Mouse (Mus musculus) intestine, embryonic 15.5 days (tissue): ENCODE results near the gene Klkb1. TPM values are rescaled to one million over a fixed set of nuclear protein-coding genes. Genes with fewer than 3 reads are reported as not detected.

Experiments
- ATAC-seq: fragments of 200-750 bp; cut with Nextera tagmentation; 2 replicates; pipeline ENCODE4 v1.8.0; 2017; ENCODE audit warnings: moderate TSS enrichment, moderate library complexity
- H3K27ac ChIP-seq: fragments of 300-500 bp; sonication (generic); 2 replicates; pipeline ENCODE4 v1.5.1; 2015; ENCODE audit warnings: mild to moderate bottlenecking, inconsistent platforms
- H3K27me3 ChIP-seq: fragments of 300-500 bp; sonication (generic); replicated peaks from 2 replicates; pipeline ENCODE4 v1.6.1; 2015; ENCODE audit warnings: inconsistent platforms
- H3K36me3 ChIP-seq: fragments of 300-500 bp; sonication (generic); 2 replicates; pipeline ENCODE4 v1.6.1; 2015; ENCODE audit warnings: inconsistent platforms
- H3K4me1 ChIP-seq: fragments of 300-500 bp; sonication (generic); replicated peaks from 2 replicates; pipeline ENCODE4 v1.6.1; 2015; ENCODE audit warnings: inconsistent platforms
- H3K4me2 ChIP-seq: fragments of 300-500 bp; sonication (generic); replicated peaks from 2 replicates; pipeline ENCODE4 v1.6.1; 2015; ENCODE audit warnings: mild to moderate bottlenecking, inconsistent platforms
- H3K4me3 ChIP-seq: fragments of 300-500 bp; sonication (generic); replicated peaks from 2 replicates; pipeline ENCODE4 v1.5.1; 2015; ENCODE audit warnings: inconsistent platforms
- H3K9ac ChIP-seq: fragments of 300-500 bp; sonication (generic); 2 replicates; pipeline ENCODE4 v1.6.1; 2015; ENCODE audit warnings: inconsistent platforms
- H3K9me3 ChIP-seq: fragments of 300-500 bp; sonication (generic); 2 replicates; pipeline ENCODE4 v1.6.1; 2016; ENCODE audit warnings: inconsistent platforms
- WGBS: fragments of 180-500 bp; shearing (Covaris S2); methylation state at CpG from one replicate; pipeline ENCODE4 v1.1.7; 2015; 5-methylcytosine and 5-hydroxymethylcytosine counted together
- polyA plus RNA-seq: library from polyadenylated mRNA; unstranded; fragments of >200 nt; fragmentation: Nextera tagmentation; extraction: Ambion mirVana; gene quantifications from 2 replicates; pipeline ENCODE4 v1.2.1, GENCODE M21; 2015

The Klkb1 gene
- polyA plus RNA-seq, 1 experiment from 2014 or later, result 0.08 TPM

DNA sequence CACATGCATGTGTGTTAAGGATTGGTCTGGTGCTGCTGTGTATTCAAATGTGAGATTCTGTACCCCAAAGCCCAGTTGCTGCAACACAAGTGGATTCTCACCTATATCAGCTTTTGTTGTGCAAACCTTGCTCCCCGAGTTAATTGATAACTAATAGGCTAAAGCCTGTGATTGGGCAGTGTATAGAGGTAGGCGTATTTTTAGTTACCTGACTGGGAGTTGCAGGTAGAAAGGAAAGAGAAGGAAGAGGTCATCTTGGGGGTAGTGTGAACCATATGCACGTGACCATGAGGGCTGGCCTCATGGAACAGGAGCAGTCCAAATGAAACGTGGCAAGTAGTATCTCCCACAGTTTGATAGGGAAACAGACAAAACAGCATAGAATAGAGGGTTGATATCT lies 29.7 kb downstream of the Klkb1 start:
- H3K9ac ChIP-seq, result no peak overlapping the region
- no peaks in the 10 kb centered on the region for H3K9me3 ChIP-seq
- no peak overlapping the region for H3K27ac ChIP-seq
- H3K36me3 ChIP-seq, result no peaks in the 10 kb centered on the region
- no peak overlapping the region for H3K4me3 ChIP-seq
- H3K4me2 ChIP-seq, result no peak overlapping the region
- no peaks in the 10 kb centered on the region for H3K27me3 ChIP-seq
- no peaks in the 10 kb centered on the region for H3K4me1 ChIP-seq
- 71% methylated on average over 4 of the region's 4 CpGs for WGBS
- ATAC-seq, result peak; percentile 80

DNA sequence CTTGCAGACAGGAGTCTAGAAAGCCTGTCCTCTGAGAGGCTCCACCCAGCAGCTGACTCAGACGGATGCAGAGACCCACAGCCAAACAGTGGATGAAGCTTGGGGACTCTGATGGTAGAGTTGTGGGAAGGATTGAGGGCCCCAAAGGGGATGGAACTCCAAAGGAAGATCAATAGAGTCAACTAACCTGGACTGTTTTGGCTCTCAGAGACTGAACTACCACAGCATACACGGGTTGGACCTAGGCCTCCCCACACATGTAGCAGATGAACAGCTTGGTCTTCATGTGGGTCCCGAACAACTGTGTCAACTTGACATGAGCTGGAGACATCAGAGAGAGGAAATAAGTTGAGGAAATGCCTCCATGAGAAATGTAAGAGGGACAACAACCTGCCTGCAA lies 31.8 kb downstream of the Klkb1 start:
- H3K27ac ChIP-seq, result no peak overlapping the region
- H3K4me1 ChIP-seq, result no peaks in the 10 kb centered on the region
- H3K4me3 ChIP-seq, result no peak overlapping the region
- H3K4me2 ChIP-seq, result no peak overlapping the region
- no peaks in the 10 kb centered on the region for H3K36me3 ChIP-seq
- no peak overlapping the region for H3K9ac ChIP-seq
- 87% methylated on average over 3 of the region's 3 CpGs for WGBS
- no peaks in the 10 kb centered on the region for H3K27me3 ChIP-seq
- no peak for ATAC-seq
- no peaks in the 10 kb centered on the region for H3K9me3 ChIP-seq

DNA sequence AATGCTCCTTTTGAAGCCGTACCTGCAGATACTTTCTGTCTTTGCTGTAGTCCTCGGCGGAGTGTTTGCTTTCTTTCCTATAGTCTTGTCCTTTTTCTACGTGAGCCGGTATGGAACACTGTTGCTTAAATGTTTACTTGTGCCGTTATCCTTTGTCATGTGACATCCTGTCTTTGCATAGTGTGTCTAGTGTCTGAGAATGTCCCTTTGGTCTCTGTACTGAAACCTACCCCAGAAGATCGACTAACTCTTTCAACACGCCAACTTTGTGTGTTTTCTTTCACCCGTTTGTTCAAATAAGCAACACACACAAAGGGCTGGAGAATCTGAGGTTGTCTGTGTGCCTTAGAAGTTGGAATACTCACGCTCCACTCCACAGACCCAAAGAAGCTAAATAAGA lies 32.7 kb downstream of the Klkb1 start, which contains the start of gene F11:
F11 (minus strand) TSS at position 112 of the 400 bp plus-strand sequence.
- H3K27me3 ChIP-seq, result no peaks in the 10 kb centered on the region
- no peaks in the 10 kb centered on the region for H3K4me1 ChIP-seq
- H3K4me2 ChIP-seq, result no peak within 1 kb of the TSS
- H3K4me3 ChIP-seq, result no peak within 1 kb of the TSS
- H3K27ac ChIP-seq, result no peak within 1 kb of the TSS
- no peaks in the 10 kb centered on the region for H3K9me3 ChIP-seq
- WGBS, result 78% methylated on average over 10 of the region's 10 CpGs
- H3K9ac ChIP-seq, result no peak within 1 kb of the TSS
- ATAC-seq, result no peak
- H3K36me3 ChIP-seq, result no peaks in the 10 kb centered on the region

DNA sequence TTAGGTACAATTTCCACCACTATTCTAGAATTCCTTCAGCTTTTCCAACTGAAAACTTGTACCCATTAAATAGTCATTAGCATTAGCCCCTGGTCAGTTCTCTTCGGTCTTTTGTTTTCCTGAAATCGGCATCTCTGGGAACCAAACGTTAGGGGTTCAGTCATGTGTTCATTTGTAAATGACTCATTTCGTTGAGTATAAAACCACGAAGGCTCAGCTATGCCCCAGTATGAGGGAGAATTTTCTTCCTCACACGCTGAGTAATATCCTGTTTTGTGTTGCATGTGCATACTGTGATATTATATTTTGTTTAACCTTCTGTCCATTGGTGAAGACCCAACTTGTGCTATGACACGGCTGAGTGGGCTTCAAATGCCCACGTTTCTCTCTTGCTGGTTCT lies 36.2 kb downstream of the Klkb1 start:
- Histone ChIP-seq H3K4me2 (no peak overlapping the region), H3K4me3 (no peak overlapping the region), H3K36me3 (no peaks in the 10 kb centered on the region), H3K4me1 (no peaks in the 10 kb centered on the region), H3K27me3 (no peaks in the 10 kb centered on the region), H3K9me3 (no peaks in the 10 kb centered on the region), H3K27ac (no peak overlapping the region), H3K9ac (no peak overlapping the region)
- ATAC-seq, result no peak
- 86% methylated on average over 8 of the region's 8 CpGs for WGBS

GRCm38 (mm10) chr8:45255040-45255439 lies 39.6 kb downstream of the Klkb1 start:
- no peaks in the 10 kb centered on the region for H3K4me1 ChIP-seq
- no peaks in the 10 kb centered on the region for H3K9me3 ChIP-seq
- H3K4me2 ChIP-seq, result no peak overlapping the region
- no peaks in the 10 kb centered on the region for H3K27me3 ChIP-seq
- H3K36me3 ChIP-seq, result no peaks in the 10 kb centered on the region
- WGBS, result 84% methylated on average over 12 of the region's 12 CpGs
- H3K9ac ChIP-seq, result no peak overlapping the region
- no peak overlapping the region for H3K4me3 ChIP-seq
- H3K27ac ChIP-seq, result no peak overlapping the region
- ATAC-seq, result no peak

GRCm38 (mm10) chr8:45254194-45254842 lies 40.3 kb downstream of the Klkb1 start:
- Histone ChIP-seq H3K27me3 (no peaks in the 10 kb centered on the region), H3K9ac (no peak overlapping the region), H3K4me3 (no peak overlapping the region), H3K36me3 (no peaks in the 10 kb centered on the region), H3K9me3 (no peaks in the 10 kb centered on the region), H3K4me1 (no peaks in the 10 kb centered on the region), H3K27ac (no peak overlapping the region), H3K4me2 (no peak overlapping the region)
- 70% methylated on average over 8 of the region's 8 CpGs for WGBS
- ATAC-seq, result no peak

GRCm38 (mm10) chr8:45253586-45253985 lies 41.1 kb downstream of the Klkb1 start:
- Histone ChIP-seq H3K27ac (no peak overlapping the region), H3K4me2 (no peak overlapping the region), H3K4me3 (no peak overlapping the region), H3K36me3 (no peaks in the 10 kb centered on the region), H3K27me3 (no peaks in the 10 kb centered on the region), H3K4me1 (no peaks in the 10 kb centered on the region), H3K9me3 (no peaks in the 10 kb centered on the region), H3K9ac (no peak overlapping the region)
- 93% methylated on average over 1 of the region's 1 CpGs for WGBS
- no peak for ATAC-seq

GRCm38 (mm10) chr8:45253111-45253510 lies 41.5 kb downstream of the Klkb1 start:
- 45% methylated on average over 2 of the region's 2 CpGs for whole genome bisulfite sequencing
- no peaks in the 10 kb centered on the region for H3K4me1 ChIP-seq
- H3K27ac ChIP-seq, result no peak overlapping the region
- no peak overlapping the region for H3K9ac ChIP-seq
- ATAC-seq, result no peak
- H3K9me3 ChIP-seq, result no peaks in the 10 kb centered on the region
- H3K27me3 ChIP-seq, result no peaks in the 10 kb centered on the region
- no peaks in the 10 kb centered on the region for H3K36me3 ChIP-seq
- no peak overlapping the region for H3K4me3 ChIP-seq
- no peak overlapping the region for H3K4me2 ChIP-seq

DNA sequence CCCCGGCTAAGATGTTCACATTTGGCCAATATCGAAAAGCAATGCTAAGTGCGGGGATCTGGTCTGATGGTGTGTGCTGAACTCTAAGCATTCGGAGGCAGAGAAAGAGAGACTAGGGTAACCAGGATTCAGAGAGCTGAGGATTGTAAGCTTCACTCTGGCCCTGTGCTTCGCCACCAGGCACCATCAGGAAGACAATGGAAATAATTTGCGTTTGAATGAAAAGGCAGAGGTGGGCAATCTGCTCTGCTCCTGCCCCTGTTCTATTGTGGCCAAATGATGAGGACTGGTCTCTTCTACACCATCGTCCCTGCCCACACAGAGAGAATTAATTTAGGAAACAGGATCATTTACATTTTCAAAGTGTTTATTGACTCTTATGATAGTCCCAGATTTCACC lies 48.4 kb downstream of the Klkb1 start:
- Histone ChIP-seq H3K4me3 (no peak overlapping the region), H3K36me3 (no peaks in the 10 kb centered on the region), H3K4me1 (no peaks in the 10 kb centered on the region), H3K27me3 (no peaks in the 10 kb centered on the region), H3K27ac (no peak overlapping the region), H3K9ac (no peak overlapping the region), H3K9me3 (no peaks in the 10 kb centered on the region), H3K4me2 (no peak overlapping the region)
- 67% methylated on average over 7 of the region's 7 CpGs for WGBS
- ATAC-seq, result no peak

- H3K27me3 ChIP-seq, result no peaks in the 10 kb centered on the region
- no peak overlapping the region for H3K9ac ChIP-seq
- H3K4me3 ChIP-seq, result no peak overlapping the region
- peak; percentile 78 for ATAC-seq
- H3K36me3 ChIP-seq, result no peaks in the 10 kb centered on the region
- H3K4me2 ChIP-seq, result no peak overlapping the region
- 67% methylated on average over 8 of the region's 8 CpGs for WGBS
- H3K9me3 ChIP-seq, result no peaks in the 10 kb centered on the region
- H3K4me1 ChIP-seq, result 0 out of 2 replicates have a peak, but pooled peaks cover 3% of the 10 kb centered on the region
- H3K27ac ChIP-seq, result no peak overlapping the region
These were observed 55.3 kb downstream of the Klkb1 start for GRCm38 (mm10) chr8:45239363-45239762.

DNA sequence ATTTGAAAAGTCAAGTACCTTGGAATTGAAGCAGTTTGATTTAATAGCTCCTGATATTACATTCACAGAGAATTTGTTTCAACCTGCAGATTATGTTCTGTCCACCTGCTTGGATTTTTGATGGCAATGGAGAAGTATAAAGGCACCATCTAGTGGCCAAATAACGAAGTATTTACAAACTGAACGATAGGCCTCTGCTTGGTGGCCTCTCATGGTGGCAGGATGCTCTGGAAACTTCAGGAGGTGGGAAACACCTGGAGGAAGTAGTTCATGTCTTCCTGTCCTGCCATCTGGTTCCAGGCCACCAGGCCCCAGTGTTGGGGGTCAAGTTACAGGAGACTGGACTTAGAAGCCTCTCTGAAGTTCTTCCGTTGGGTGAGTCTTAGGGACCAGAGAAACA lies 56.4 kb downstream of the Klkb1 start:
- ATAC-seq, result no peak
- no peaks in the 10 kb centered on the region for H3K27me3 ChIP-seq
- H3K4me2 ChIP-seq, result no peak overlapping the region
- 31% methylated on average over 3 of the region's 3 CpGs for WGBS
- no peaks in the 10 kb centered on the region for H3K36me3 ChIP-seq
- no peak overlapping the region for H3K27ac ChIP-seq
- H3K9ac ChIP-seq, result no peak overlapping the region
- no peak overlapping the region for H3K4me3 ChIP-seq
- 0 out of 2 replicates have a peak, but pooled peaks cover 3% of the 10 kb centered on the region for H3K4me1 ChIP-seq
- H3K9me3 ChIP-seq, result no peaks in the 10 kb centered on the region

DNA sequence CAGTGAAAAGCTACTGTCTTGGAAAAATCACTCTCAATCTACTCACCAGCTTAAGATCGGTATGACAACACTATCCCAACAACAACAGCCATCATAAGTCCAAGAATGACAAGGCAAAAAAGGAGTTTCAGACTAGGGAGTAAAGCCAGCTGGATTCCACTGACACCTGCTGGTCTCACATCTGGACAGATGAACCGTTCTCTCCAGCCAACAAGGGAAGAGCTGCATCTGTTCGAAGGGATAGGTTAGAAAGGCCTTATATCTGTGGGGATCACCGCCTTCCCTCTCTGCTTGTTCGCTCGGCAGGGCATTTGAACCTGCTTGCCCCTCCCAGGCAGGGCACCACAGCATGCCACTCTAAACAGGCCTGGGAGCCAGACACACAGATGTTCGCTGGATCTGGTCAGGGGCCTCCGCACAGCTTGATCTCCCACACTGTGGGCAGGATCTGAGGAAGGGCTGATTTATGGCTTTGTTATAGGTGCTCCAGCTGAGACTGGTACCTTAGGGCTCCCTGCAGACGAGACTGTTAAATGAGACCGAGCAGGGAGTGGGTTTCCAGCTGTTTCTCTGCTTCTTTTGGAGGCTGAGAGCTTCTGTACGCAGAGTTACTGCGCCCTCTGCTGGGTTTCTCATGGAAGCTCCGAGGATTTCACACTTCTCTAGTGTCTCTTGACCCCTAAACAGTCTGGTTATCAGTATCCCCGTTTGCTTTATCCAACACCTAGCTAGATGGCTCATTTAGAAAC lies 58.3 kb downstream of the Klkb1 start:
- no peaks in the 10 kb centered on the region for H3K36me3 ChIP-seq
- H3K27me3 ChIP-seq, result no peaks in the 10 kb centered on the region
- peak; percentile 53 for ATAC-seq
- no peaks in the 10 kb centered on the region for H3K9me3 ChIP-seq
- peak overlapping the region; percentile 39; the same call in 1 of the 2 replicates for H3K4me2 ChIP-seq
- H3K27ac ChIP-seq, result no peak overlapping the region
- no peak overlapping the region for H3K9ac ChIP-seq
- 0 out of 2 replicates have a peak, but pooled peaks cover 3% of the 10 kb centered on the region for H3K4me1 ChIP-seq
- H3K4me3 ChIP-seq, result no peak overlapping the region
- WGBS, result 20% methylated on average over 14 of the region's 14 CpGs

DNA sequence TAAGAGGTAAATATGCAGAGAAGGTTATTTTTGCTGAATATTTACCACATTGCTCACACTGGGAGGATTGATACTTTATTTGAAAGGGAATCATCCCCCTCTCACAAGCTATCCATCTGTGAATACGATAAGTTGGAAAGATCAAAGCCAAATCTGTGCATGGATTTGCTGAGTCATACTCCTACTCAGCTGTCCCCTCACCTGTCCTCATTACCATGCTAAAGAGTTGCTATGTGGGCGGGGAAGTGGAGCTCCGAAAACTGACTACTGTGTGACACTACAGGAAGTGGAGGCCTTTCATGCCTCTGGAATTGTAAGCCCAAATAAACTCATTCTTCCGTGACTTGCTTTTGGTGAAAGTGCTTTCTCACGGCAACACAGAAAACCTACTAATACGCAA lies 59.4 kb downstream of the Klkb1 start:
- Histone ChIP-seq H3K4me2 (no peak overlapping the region), H3K27ac (no peak overlapping the region), H3K27me3 (no peaks in the 10 kb centered on the region), H3K4me3 (no peak overlapping the region), H3K36me3 (no peaks in the 10 kb centered on the region), H3K4me1 (0 out of 2 replicates have a peak, but pooled peaks cover 3% of the 10 kb centered on the region), H3K9ac (no peak overlapping the region), H3K9me3 (no peaks in the 10 kb centered on the region)
- ATAC-seq, result no peak
- WGBS, result 86% methylated on average over 6 of the region's 6 CpGs
